Mouse (Mus musculus): Measurements from ENCODE around the gene Tenm4. TPM values are rescaled to one million over a fixed set of nuclear protein-coding genes. Genes with fewer than 3 reads are reported as not detected.
A peak's percentile ranks its signal among the peaks of the same experiment; 100 is the strongest.

Gene Tenm4
- total RNA-seq, 2 experiments from 2014 or later, result 96.7 to 119 TPM

- no peak for DNase-seq (ENCODE audit: extremely low spot score in 1 of 2, low spot score in 1 of 2)
Measured at GRCm38 (mm10) chr7:96819538-96819937, 648.5 kb downstream of the Tenm4 start.

- DNase-seq (ENCODE audit: extremely low spot score in 1 of 2, low spot score in 1 of 2), result no peak
Measured at GRCm38 (mm10) chr7:96820343-96820742, 649.3 kb downstream of the Tenm4 start.

GRCm38 (mm10) chr7:96826101-96826500, 655.1 kb downstream of the Tenm4 start:
- DNase-seq (ENCODE audit: extremely low spot score in 1 of 2, low spot score in 1 of 2), result no peak

GRCm38 (mm10) chr7:96826672-96827071, 655.6 kb downstream of the Tenm4 start:
- DNase-seq (ENCODE audit: extremely low spot score in 1 of 2, low spot score in 1 of 2), result no peak

GRCm38 (mm10) chr7:96832551-96832950, 661.5 kb downstream of the Tenm4 start:
- peak in 1 of 2 experiments; percentile 31 for DNase-seq (ENCODE audit: extremely low spot score in 1 of 2, low spot score in 1 of 2)

GRCm38 (mm10) chr7:96833012-96833411, 662.0 kb downstream of the Tenm4 start:
- no peak for DNase-seq (ENCODE audit: extremely low spot score in 1 of 2, low spot score in 1 of 2)

- peak in 1 of 2 experiments; percentile 29 for DNase-seq (ENCODE audit: extremely low spot score in 1 of 2, low spot score in 1 of 2)
Measured at GRCm38 (mm10) chr7:96834681-96835289, 663.7 kb downstream of the Tenm4 start.

- DNase-seq (ENCODE audit: extremely low spot score in 1 of 2, low spot score in 1 of 2), result no peak
Measured at GRCm38 (mm10) chr7:96835313-96835712, 664.3 kb downstream of the Tenm4 start.

GRCm38 (mm10) chr7:96838271-96838841, 667.3 kb downstream of the Tenm4 start:
- DNase-seq (ENCODE audit: extremely low spot score in 1 of 2, low spot score in 1 of 2), result no peak

GRCm38 (mm10) chr7:96838926-96839325, 667.9 kb downstream of the Tenm4 start:
- DNase-seq (ENCODE audit: extremely low spot score in 1 of 2, low spot score in 1 of 2), result no peak

GRCm38 (mm10) chr7:96839586-96839985, 668.5 kb downstream of the Tenm4 start:
- DNase-seq (ENCODE audit: extremely low spot score in 1 of 2, low spot score in 1 of 2), result no peak

GRCm38 (mm10) chr7:96842477-96843255, 671.6 kb downstream of the Tenm4 start:
- no peak for DNase-seq (ENCODE audit: extremely low spot score in 1 of 2, low spot score in 1 of 2)

GRCm38 (mm10) chr7:96844104-96844894, 673.3 kb downstream of the Tenm4 start:
- no peak for DNase-seq (ENCODE audit: extremely low spot score in 1 of 2, low spot score in 1 of 2)

GRCm38 (mm10) chr7:96852781-96853180, 681.7 kb downstream of the Tenm4 start:
- no peak for DNase-seq (ENCODE audit: extremely low spot score in 1 of 2, low spot score in 1 of 2)

GRCm38 (mm10) chr7:96855867-96856406, 684.9 kb downstream of the Tenm4 start:
- DNase-seq (ENCODE audit: extremely low spot score in 1 of 2, low spot score in 1 of 2), result no peak

- no peak for DNase-seq (ENCODE audit: extremely low spot score in 1 of 2, low spot score in 1 of 2)
Measured at GRCm38 (mm10) chr7:96856518-96856917, 685.5 kb downstream of the Tenm4 start.

GRCm38 (mm10) chr7:96859077-96859476, 688.0 kb downstream of the Tenm4 start:
- DNase-seq (ENCODE audit: extremely low spot score in 1 of 2, low spot score in 1 of 2), result no peak

- no peak for DNase-seq (ENCODE audit: extremely low spot score in 1 of 2, low spot score in 1 of 2)
Measured at GRCm38 (mm10) chr7:96859684-96860083, 688.6 kb downstream of the Tenm4 start.

GRCm38 (mm10) chr7:96860650-96861049, 689.6 kb downstream of the Tenm4 start:
- DNase-seq (ENCODE audit: extremely low spot score in 1 of 2, low spot score in 1 of 2), result no peak

- no peak for DNase-seq (ENCODE audit: extremely low spot score in 1 of 2, low spot score in 1 of 2)
Measured at GRCm38 (mm10) chr7:96864894-96865722, 694.1 kb downstream of the Tenm4 start.
